Mouse (Mus musculus) stomach, embryonic 14.5 days (tissue): ENCODE measurements around the gene Gja5. TPM values are rescaled to one million over a fixed set of nuclear protein-coding genes. Genes with fewer than 3 reads are reported as not detected.

Experiments
- ATAC-seq: fragments of 200-750 bp; cut with Nextera tagmentation; 2 replicates; pipeline ENCODE4 v1.8.0; 2017; ENCODE audit warnings: low read depth, moderate TSS enrichment; ENCODE audit not compliant: insufficient number of reproducible peaks, insufficient read depth, low FRiP score
- H3K27ac ChIP-seq: fragments of 300-500 bp; sonication (generic); 2 replicates; pipeline ENCODE4 v1.5.1; 2014; ENCODE audit warnings: mild to moderate bottlenecking, low read length, moderate library complexity, mixed read lengths
- H3K27me3 ChIP-seq: fragments of 300-500 bp; sonication (generic); 2 replicates; pipeline ENCODE4 v1.6.1; 2014; ENCODE audit warnings: low read length, control low read depth, mixed read lengths; ENCODE audit not compliant: control insufficient read depth, insufficient read depth
- H3K36me3 ChIP-seq: fragments of 300-500 bp; sonication (generic); 2 replicates; pipeline ENCODE4 v1.6.1; 2014; ENCODE audit warnings: mild to moderate bottlenecking, control low read depth, low read length, moderate library complexity, mixed read lengths; ENCODE audit not compliant: control insufficient read depth, insufficient read depth
- H3K4me1 ChIP-seq: fragments of 300-500 bp; sonication (generic); 2 replicates; pipeline ENCODE4 v1.6.1; 2014; ENCODE audit warnings: low read length, control low read depth, mixed read lengths; ENCODE audit not compliant: control insufficient read depth, insufficient read depth
- H3K4me2 ChIP-seq: fragments of 300-500 bp; sonication (generic); replicated peaks from 2 replicates; pipeline ENCODE4 v1.6.1; 2014; ENCODE audit warnings: low read depth, low read length, control low read depth
- H3K4me3 ChIP-seq: fragments of 300-500 bp; sonication (generic); 2 replicates; pipeline ENCODE4 v1.5.1; 2014; ENCODE audit warnings: low read depth, low read length, control low read depth
- H3K9ac ChIP-seq: fragments of 300-500 bp; sonication (generic); replicated peaks from 2 replicates; pipeline ENCODE4 v1.6.1; 2014; ENCODE audit warnings: low read depth, mild to moderate bottlenecking, control low read depth, low read length, moderate library complexity, mixed read lengths
- H3K9me3 ChIP-seq: fragments of 300-500 bp; sonication (generic); 2 replicates; pipeline ENCODE4 v1.6.1; 2016; ENCODE audit warnings: low read depth, low read length, control low read depth; ENCODE audit not compliant: control insufficient read depth
- WGBS: fragments of 180-500 bp; shearing (Covaris S2); extraction: QIAGEN DNeasy Blood & Tissue Kit; methylation state at CpG from one replicate; pipeline ENCODE4 v1.1.7; 2014; 5-methylcytosine and 5-hydroxymethylcytosine counted together
- polyA plus RNA-seq: library from polyadenylated mRNA; unstranded; fragments of >200 nt; fragmentation: Nextera tagmentation; extraction: Ambion mirVana; gene quantifications from 2 replicates; pipeline ENCODE4 v1.2.1, GENCODE M21; 2014

Gene Gja5
- 4.6 and 5.1 TPM in 2 replicates for polyA plus RNA-seq

GRCm38 (mm10) chr3:96904393-96904792 lies at the start of gene Gja5:
Gja5 (plus strand) TSS chr3:96904693.
- H3K4me3 ChIP-seq: peak within 1 kb of the TSS; percentile 100
- no peaks in the 10 kb centered on the region for H3K27me3 ChIP-seq
- H3K4me1 ChIP-seq: 0 out of 2 replicates have a peak, but pooled peaks cover 4% of the 10 kb centered on the region
- peak within 1 kb of the TSS; percentile 79 for H3K9ac ChIP-seq
- no peak within 1 kb of the TSS for H3K27ac ChIP-seq
- no peaks in the 10 kb centered on the region for H3K36me3 ChIP-seq
- no peaks in the 10 kb centered on the region for H3K9me3 ChIP-seq
- 15% methylated on average over 14 of the region's 14 CpGs for WGBS
- no peak for ATAC-seq
- H3K4me2 ChIP-seq: peak within 1 kb of the TSS; percentile 76

- Histone ChIP-seq H3K9ac (no peak overlapping the region), H3K4me3 (no peak overlapping the region), H3K36me3 (no peaks in the 10 kb centered on the region), H3K4me1 (no peaks in the 10 kb centered on the region), H3K27me3 (no peaks in the 10 kb centered on the region), H3K4me2 (no peak overlapping the region), H3K9me3 (no peaks in the 10 kb centered on the region), H3K27ac (no peak overlapping the region)
- no peak for ATAC-seq
- 67% methylated on average over 3 of the region's 3 CpGs for WGBS
These were observed 48.7 kb upstream of the Gja5 start for GRCm38 (mm10) chr3:96855833-96856232.

GRCm38 (mm10) chr3:96860498-96860897 lies 44.0 kb upstream of the Gja5 start:
- ATAC-seq: no peak
- no peaks in the 10 kb centered on the region for H3K36me3 ChIP-seq
- no peak overlapping the region for H3K4me3 ChIP-seq
- H3K9me3 ChIP-seq: no peaks in the 10 kb centered on the region
- no peak overlapping the region for H3K4me2 ChIP-seq
- WGBS: 92% methylated on average over 5 of the region's 5 CpGs
- H3K4me1 ChIP-seq: no peaks in the 10 kb centered on the region
- H3K27me3 ChIP-seq: no peaks in the 10 kb centered on the region
- no peak overlapping the region for H3K9ac ChIP-seq
- no peak overlapping the region for H3K27ac ChIP-seq

- Histone ChIP-seq H3K4me1 (no peaks in the 10 kb centered on the region), H3K36me3 (peaks cover 25% of the 10 kb centered on the region), H3K4me3 (no peak overlapping the region), H3K27ac (no peak overlapping the region), H3K9ac (no peak overlapping the region), H3K9me3 (no peaks in the 10 kb centered on the region), H3K4me2 (no peak overlapping the region), H3K27me3 (no peaks in the 10 kb centered on the region)
- no peak for ATAC-seq
- 88% methylated on average over 3 of the region's 3 CpGs for WGBS
These were observed 36.6 kb upstream of the Gja5 start for GRCm38 (mm10) chr3:96867863-96868262.

- Histone ChIP-seq H3K27ac (no peak overlapping the region), H3K4me3 (no peak overlapping the region), H3K4me2 (no peak overlapping the region), H3K9ac (no peak overlapping the region), H3K36me3 (peaks cover 30% of the 10 kb centered on the region), H3K27me3 (no peaks in the 10 kb centered on the region), H3K4me1 (no peaks in the 10 kb centered on the region), H3K9me3 (no peaks in the 10 kb centered on the region)
- 92% methylated on average over 8 of the region's 8 CpGs for WGBS
- no peak for ATAC-seq
These were observed 35.9 kb upstream of the Gja5 start for GRCm38 (mm10) chr3:96868566-96868965.

GRCm38 (mm10) chr3:96869091-96869490 lies 35.4 kb upstream of the Gja5 start:
- Histone ChIP-seq H3K27ac (no peak overlapping the region), H3K36me3 (peaks cover 34% of the 10 kb centered on the region), H3K9me3 (no peaks in the 10 kb centered on the region), H3K27me3 (no peaks in the 10 kb centered on the region), H3K4me1 (no peaks in the 10 kb centered on the region), H3K9ac (no peak overlapping the region), H3K4me3 (no peak overlapping the region), H3K4me2 (no peak overlapping the region)
- no peak for ATAC-seq
- WGBS: 95% methylated on average over 7 of the region's 7 CpGs

- 92% methylated on average over 2 of the region's 2 CpGs for WGBS
- Histone ChIP-seq H3K36me3 (peaks cover 41% of the 10 kb centered on the region), H3K9ac (no peak overlapping the region), H3K4me3 (no peak overlapping the region), H3K27me3 (no peaks in the 10 kb centered on the region), H3K27ac (no peak overlapping the region), H3K4me1 (no peaks in the 10 kb centered on the region), H3K4me2 (no peak overlapping the region), H3K9me3 (no peaks in the 10 kb centered on the region)
- ATAC-seq: no peak
These were observed 34.2 kb upstream of the Gja5 start for GRCm38 (mm10) chr3:96870270-96870669.

GRCm38 (mm10) chr3:96871070-96871469 lies 33.4 kb upstream of the Gja5 start:
- ATAC-seq: no peak
- Histone ChIP-seq H3K36me3 (peaks cover 47% of the 10 kb centered on the region), H3K9ac (no peak overlapping the region), H3K27me3 (no peaks in the 10 kb centered on the region), H3K4me1 (no peaks in the 10 kb centered on the region), H3K27ac (no peak overlapping the region), H3K4me3 (no peak overlapping the region), H3K9me3 (no peaks in the 10 kb centered on the region), H3K4me2 (no peak overlapping the region)
- WGBS: 93% methylated on average over 8 of the region's 8 CpGs

- 96% methylated on average over 8 of the region's 8 CpGs for WGBS
- Histone ChIP-seq H3K27me3 (no peaks in the 10 kb centered on the region), H3K27ac (no peak overlapping the region), H3K4me3 (no peak overlapping the region), H3K36me3 (peaks cover 47% of the 10 kb centered on the region), H3K9me3 (no peaks in the 10 kb centered on the region), H3K9ac (no peak overlapping the region), H3K4me1 (no peaks in the 10 kb centered on the region), H3K4me2 (no peak overlapping the region)
- no peak for ATAC-seq
These were observed 32.0 kb upstream of the Gja5 start for GRCm38 (mm10) chr3:96872501-96872900.
